Mouse (Mus musculus) spleen, postnatal 4 days (tissue): ENCODE measurements around the gene Gm16253.

Experiments
- DNase-seq, 2 experiments: peaks; one replicate each; pipeline ENCODE4 v3.0.0; 2022; ENCODE audit warnings: low spot score in 2 of 2

Gene Gm16253

GRCm38 (mm10) chr3:96556651-96557635 lies 19.8 kb upstream of the Gm16253 start:
- DNase-seq: peak in 1 of 2 experiments; percentile 78

GRCm38 (mm10) chr3:96557694-96558093 lies 19.1 kb upstream of the Gm16253 start, which contains the start of gene Txnip:
Gene Txnip, plus strand, starts transcription at chr3:96557957.
- peak; percentile 99 to 100 for DNase-seq

DNA sequence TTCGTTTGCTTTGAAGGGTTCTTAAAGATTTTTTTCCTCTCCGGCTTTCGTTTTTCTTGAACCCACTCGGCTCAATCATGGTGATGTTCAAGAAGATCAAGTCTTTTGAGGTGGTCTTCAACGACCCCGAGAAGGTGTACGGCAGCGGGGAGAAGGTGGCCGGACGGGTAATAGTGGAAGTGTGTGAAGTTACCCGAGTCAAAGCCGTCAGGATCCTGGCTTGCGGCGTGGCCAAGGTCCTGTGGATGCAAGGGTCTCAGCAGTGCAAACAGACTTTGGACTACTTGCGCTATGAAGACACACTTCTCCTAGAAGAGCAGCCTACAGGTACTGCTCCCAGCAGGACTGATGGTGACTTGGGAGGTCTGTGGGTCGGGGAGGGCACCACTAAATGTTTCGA lies 18.6 kb upstream of the Gm16253 start:
- DNase-seq: peak; percentile 49 to 82

DNA sequence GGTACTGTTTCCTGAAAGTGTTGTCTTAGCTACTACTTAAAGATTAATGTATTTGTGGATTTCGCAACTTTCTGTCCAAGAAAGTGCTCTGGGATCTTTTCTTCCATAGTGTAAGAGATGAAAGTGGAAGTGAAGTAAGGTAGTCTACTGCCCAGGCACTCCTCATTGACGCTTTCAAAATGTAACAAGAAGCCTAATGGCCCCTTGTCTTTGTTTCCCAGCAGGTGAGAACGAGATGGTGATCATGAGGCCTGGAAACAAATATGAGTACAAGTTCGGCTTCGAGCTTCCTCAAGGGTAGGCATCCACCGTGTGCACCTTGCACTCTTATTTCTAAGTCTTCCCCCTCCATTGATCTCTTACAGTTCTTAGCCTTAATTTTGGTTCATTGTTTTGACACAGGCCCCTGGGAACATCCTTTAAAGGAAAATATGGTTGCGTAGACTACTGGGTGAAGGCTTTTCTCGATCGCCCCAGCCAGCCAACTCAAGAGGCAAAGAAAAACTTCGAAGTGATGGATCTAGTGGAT lies 18.1 kb upstream of the Gm16253 start:
- no peak for DNase-seq

DNA sequence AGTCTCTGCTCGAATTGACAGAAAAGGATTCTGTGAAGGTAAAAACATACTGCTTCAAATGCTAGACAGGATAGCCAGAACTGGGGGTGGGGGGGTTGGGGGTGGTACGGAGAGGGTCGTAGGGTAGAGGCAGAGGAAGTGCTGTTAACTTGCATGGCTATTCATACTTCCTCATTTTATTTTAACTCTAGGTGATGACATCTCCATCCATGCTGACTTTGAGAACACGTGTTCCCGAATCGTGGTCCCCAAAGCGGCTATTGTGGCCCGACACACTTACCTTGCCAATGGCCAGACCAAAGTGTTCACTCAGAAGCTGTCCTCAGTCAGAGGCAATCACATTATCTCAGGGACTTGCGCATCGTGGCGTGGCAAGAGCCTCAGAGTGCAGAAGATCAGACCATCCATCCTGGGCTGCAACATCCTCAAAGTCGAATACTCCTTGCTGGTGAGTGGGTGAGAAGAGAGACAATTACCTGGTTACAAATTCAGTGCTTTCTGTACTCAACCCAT lies 17.3 kb upstream of the Gm16253 start:
- DNase-seq: peak in 1 of 2 experiments; percentile 70

DNA sequence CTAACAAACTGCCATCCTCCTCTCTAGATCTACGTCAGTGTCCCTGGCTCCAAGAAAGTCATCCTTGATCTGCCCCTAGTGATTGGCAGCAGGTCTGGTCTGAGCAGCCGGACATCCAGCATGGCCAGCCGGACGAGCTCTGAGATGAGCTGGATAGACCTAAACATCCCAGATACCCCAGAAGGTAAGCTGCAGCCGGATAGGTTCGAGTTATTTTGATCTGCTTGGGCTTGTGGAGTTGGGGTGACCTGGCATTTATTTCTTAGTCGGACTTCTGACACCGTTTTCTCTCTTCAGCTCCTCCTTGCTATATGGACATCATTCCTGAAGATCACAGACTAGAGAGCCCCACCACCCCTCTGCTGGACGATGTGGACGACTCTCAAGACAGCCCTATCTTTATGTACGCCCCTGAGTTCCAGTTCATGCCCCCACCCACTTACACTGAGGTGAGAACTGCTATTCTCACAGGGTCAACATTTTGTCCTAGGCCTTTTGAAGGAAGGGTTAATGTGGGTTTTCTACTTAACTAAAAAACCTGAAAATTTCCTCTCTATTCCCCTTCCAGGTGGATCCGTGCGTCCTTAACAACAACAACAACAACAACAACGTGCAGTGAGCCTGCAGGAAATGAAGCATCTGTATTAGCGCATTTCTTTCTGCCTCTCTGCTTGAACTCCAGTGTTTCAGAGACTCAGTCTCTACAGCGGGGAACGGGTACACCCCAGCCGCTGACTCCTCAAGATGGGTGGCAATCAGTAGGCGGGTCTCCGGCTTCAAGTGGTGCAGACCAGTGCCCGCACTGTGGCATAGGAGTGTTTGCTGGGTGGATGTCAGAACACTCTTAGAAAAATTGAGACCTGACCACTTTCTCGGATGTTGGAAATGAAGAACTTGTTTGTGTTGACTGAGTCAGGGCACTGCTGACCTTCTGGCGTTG lies 16.6 kb upstream of the Gm16253 start:
- peak in 1 of 2 experiments; percentile 67 for DNase-seq

- no peak for DNase-seq
Observed at GRCm38 (mm10) chr3:96560881-96561668, 15.7 kb upstream of the Gm16253 start.

- DNase-seq: no peak
Observed at GRCm38 (mm10) chr3:96561946-96562681, 14.7 kb upstream of the Gm16253 start.

GRCm38 (mm10) chr3:96563267-96563666 lies 13.5 kb upstream of the Gm16253 start:
- DNase-seq: no peak

- no peak for DNase-seq
Observed at GRCm38 (mm10) chr3:96563911-96564632, 12.7 kb upstream of the Gm16253 start.

- peak in 1 of 2 experiments; percentile 54 for DNase-seq
Observed at GRCm38 (mm10) chr3:96564633-96565032, 12.2 kb upstream of the Gm16253 start.

DNA sequence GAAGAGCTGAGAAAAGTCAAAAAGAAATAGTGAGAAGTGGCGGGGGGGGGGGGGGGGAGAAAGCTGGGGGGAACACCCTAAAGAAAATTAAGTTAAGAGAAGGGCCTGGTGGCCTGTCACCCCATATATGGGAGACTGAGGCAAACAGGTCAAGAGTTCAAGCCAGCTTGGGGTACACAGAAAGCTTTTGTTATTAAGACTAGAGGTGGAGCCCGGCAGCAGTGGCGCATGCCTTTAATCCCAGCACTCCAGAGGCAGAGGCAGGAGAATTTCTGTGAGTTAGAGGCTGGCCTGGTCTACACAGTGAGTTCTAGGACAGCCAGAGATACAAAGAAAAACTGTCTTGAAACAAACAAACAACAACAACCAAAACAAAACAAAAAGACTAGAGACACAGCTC lies 11.7 kb upstream of the Gm16253 start:
- DNase-seq: no peak

DNA sequence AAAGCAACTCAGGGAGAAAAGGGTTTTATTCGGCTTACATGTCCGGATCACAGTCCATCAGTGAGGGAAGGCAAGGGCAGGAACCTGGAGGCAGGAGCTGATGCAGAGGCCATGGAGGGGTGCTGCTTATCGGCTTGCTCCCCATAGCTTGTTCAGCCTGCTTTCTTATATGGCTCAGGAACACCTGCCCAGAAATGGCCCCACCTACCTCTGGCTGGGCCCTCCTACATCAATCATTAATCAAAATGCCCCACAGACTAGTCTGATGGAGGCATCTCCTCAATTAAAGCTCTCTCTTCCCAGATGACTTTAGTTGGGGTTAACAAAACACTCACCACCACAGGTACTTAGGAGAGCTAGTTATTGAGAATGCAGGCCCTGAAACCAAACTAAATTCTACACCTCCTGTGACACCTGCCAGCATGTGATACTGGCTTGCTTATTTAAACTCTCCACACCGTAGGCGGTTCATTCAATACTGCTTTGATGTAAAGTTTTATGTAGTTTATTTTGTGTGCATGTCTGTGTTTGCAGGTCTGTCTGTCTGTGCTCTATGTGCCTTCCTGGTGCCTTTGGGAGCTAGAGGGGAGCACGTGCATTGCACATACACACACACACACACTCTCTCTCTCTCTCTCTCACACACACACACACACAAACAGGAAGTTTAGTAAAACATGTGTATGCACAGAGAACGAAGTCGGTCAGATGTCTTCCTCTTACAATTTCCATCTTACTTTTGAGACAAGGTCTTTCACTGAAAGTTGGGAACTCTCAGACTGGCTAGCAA lies 9.9 kb upstream of the Gm16253 start:
- no peak for DNase-seq

DNA sequence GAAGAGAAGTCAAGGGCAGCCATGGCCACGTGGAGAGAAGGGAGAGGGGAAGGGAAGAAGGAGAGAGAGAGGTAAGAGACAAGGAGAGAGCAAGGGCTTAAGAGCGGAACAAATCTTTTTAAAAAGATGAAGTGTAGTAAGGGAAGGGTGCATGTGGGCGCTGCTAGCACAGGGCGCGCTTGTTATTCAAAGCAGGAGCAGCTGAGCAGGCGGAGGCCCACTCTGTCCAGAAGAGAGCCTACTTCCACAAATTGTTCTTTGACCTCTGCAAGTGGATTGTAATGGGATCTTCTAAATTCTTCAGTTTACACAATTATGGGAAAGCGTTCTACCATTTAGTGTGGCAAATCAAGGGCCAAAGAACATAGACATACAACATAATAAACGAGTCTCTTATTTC lies 8.2 kb upstream of the Gm16253 start:
- DNase-seq: no peak

- DNase-seq: no peak
Observed at GRCm38 (mm10) chr3:96569506-96569905, 7.3 kb upstream of the Gm16253 start.

- DNase-seq: no peak
Observed at GRCm38 (mm10) chr3:96569966-96570605, 6.7 kb upstream of the Gm16253 start.

GRCm38 (mm10) chr3:96570643-96571042 lies 6.1 kb upstream of the Gm16253 start:
- DNase-seq: no peak

- no peak for DNase-seq
Observed at GRCm38 (mm10) chr3:96571336-96571735, 5.4 kb upstream of the Gm16253 start.
